Mouse (Mus musculus) testis, postnatal 10 days (tissue): Measurements from ENCODE around the gene Cep170b.

Source experiments
- DNase-seq: peaks from one replicate; pipeline ENCODE4 v3.0.0; 2021; ENCODE audit warnings: low spot score

Gene Cep170b

GRCm38 (mm10) chr12:112702374-112703320 is 17.6 kb upstream of the Cep170b start:
- DNase-seq: no peak

GRCm38 (mm10) chr12:112706704-112707572 is 13.3 kb upstream of the Cep170b start:
- DNase-seq: peak; percentile 95

GRCm38 (mm10) chr12:112707573-112707869 is 12.7 kb upstream of the Cep170b start:
- DNase-seq: no peak

- peak; percentile 46 for DNase-seq
Observed at GRCm38 (mm10) chr12:112713984-112714383, 6.3 kb upstream of the Cep170b start.

- DNase-seq: peak; percentile 82
Observed at GRCm38 (mm10) chr12:112717140-112717539, 3.1 kb upstream of the Cep170b start.

- DNase-seq: no peak
Observed at GRCm38 (mm10) chr12:112718995-112719394, 1.3 kb upstream of the Cep170b start.

GRCm38 (mm10) chr12:112720890-112721423 is 702 bp downstream of the Cep170b start:
- peak; percentile 67 for DNase-seq

GRCm38 (mm10) chr12:112721424-112722239 is 1.4 kb downstream of the Cep170b start:
- peak; percentile 81 for DNase-seq

- DNase-seq: peak; percentile 75
Observed at GRCm38 (mm10) chr12:112722240-112723027, 2.2 kb downstream of the Cep170b start.

- no peak for DNase-seq
Observed at GRCm38 (mm10) chr12:112723028-112723330, 2.7 kb downstream of the Cep170b start.

GRCm38 (mm10) chr12:112723445-112723844 is 3.2 kb downstream of the Cep170b start:
- no peak for DNase-seq

- peak; percentile 88 for DNase-seq
Observed at GRCm38 (mm10) chr12:112724077-112724805, 4.0 kb downstream of the Cep170b start.

- DNase-seq: no peak
Observed at GRCm38 (mm10) chr12:112727801-112728200, 7.5 kb downstream of the Cep170b start.

- no peak for DNase-seq
Observed at GRCm38 (mm10) chr12:112730808-112731207, 10.6 kb downstream of the Cep170b start.

GRCm38 (mm10) chr12:112732591-112732990 is 12.3 kb downstream of the Cep170b start:
- DNase-seq: no peak

- no peak for DNase-seq
Observed at GRCm38 (mm10) chr12:112734108-112734820, 14.0 kb downstream of the Cep170b start.

- DNase-seq: no peak
Observed at GRCm38 (mm10) chr12:112734881-112735655, 14.8 kb downstream of the Cep170b start.

- no peak for DNase-seq
Observed at GRCm38 (mm10) chr12:112735896-112736635, 15.8 kb downstream of the Cep170b start.
